Mouse (Mus musculus): Measurements from ENCODE around the gene Ogfod3.

DNA sequence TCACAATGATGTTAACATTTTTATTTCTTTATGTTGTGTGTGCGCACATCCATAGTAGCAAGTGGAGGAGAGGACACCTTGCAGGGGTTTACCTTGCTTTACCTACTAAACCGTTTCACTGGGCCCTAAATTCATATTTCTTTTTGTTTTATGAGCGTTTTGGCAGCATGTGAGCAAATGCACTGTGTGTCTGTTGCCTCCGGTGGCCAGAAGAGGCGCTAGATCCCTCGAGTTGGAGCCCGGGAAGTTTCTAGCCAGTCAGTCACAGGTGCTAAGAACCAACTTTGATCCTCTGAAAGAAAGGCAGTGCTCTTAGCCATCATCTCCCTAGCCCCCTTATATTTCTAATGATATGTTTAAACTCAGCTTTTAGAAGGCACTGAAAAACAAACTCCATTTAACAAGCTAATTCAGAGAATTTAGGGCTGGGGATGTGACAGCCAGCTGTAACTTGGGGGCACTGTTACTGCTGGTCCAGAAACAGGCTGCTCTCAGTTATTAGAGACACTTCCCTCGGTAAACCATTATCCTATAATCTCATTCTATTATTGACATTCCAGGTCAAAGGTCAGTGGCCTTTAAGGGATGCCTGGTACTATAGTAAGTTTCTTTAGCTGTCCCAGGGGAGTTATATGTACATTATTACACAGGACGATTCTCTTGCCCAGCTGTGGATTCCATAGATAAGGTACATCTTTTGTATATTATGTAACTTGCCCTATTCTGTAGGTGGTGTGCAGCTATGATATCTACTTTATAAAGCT is 31.1 kb upstream of the Ogfod3 start:
- TF ChIP-seq CTCF (IDR thresholded peaks at IDR 0.05; ENCODE audit: low read depth) (peak; percentile 88), EP300 (IDR thresholded peaks at IDR 0.05; ENCODE audit: low read depth) (no peak)

All from liver, embryonic 14.5 days (tissue).